Mouse (Mus musculus): ENCODE results near the gene Spock2.
"Not testable (repeated sequence)": the region's sequence is repeated elsewhere in the genome, so short reads cannot be mapped to it uniquely, and the experiment has no call there.

- TF ChIP-seq EP300, CTCF (IDR thresholded peaks at IDR 0.05; ENCODE audit: low read depth): not testable (repeated sequence)
Measured at GRCm38 (mm10) chr10:60175306-60175705, 69.3 kb downstream of the Spock2 start.
